Mouse (Mus musculus) liver, embryonic 14.5 days (tissue): Measurements from ENCODE around the gene Pacrg.

ENCODE experiments used
- CTCF ChIP-seq: IDR thresholded peaks from 2 replicates; pipeline ENCODE4 v1.5.1; 2016; ENCODE audit warnings: antibody characterized with exemption, low read depth, control low read depth
- EP300 ChIP-seq: IDR thresholded peaks from 2 replicates; pipeline ENCODE4 v1.6.1; 2016; ENCODE audit warnings: antibody characterized with exemption, low read depth

DNA sequence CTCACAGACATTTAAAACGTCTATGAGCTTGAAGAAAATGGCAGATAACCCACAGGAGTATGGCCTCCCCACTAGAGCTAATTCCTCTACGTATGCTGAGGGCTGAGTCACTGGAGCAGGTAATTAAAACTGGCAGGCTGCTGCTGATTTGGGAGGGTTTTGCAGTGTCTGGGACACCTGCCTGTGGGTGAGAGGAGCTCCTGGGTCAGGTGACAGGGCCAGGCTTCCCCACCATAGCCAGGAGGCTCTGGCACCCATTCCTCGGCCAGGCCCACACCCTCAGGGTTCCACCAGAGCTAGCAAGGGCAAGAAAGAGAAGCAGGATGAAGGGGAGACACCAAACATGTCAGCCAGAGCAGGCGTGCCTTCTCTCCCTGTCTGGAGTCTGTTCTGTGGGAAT, 222.5 kb downstream of the Pacrg start:
- TF ChIP-seq CTCF (no peak), EP300 (no peak)
